In genomic region chr10:24710361-24710760, GRCm38 (mm10) we compare ENCODE assay signal across 19 mouse cellular contexts. TPM values are rescaled to one million over a fixed set of nuclear protein-coding genes. Genes with fewer than 3 reads are reported as not detected.
DNase-seq lines count a peak whose midpoint lies in the region; ATAC-seq and TF ChIP-seq lines count a peak whose summit lies in the region.
"Had no signal": no experiment of that assay in that cellular context is flagged by ENCODE, and none has a peak within 500 bp of the region (broad histone marks: within the 10 kb centered on the region; RNA-seq: fewer than 3 reads in every experiment).

No protein-coding gene starts in this region.

- H3K79me2 ChIP-seq in CH12.LX (replicated peaks; ENCODE audit: control insufficient read depth, extremely low read depth, insufficient read depth, poor library complexity, severe bottlenecking), result no peaks in the 10 kb centered on the region

- peak overlapping the region; percentile 97; the same call in 1 of the 2 replicates for H3K4me2 ChIP-seq in heart, embryonic 16.5 days (ENCODE audit: low read depth, low read length)
- peak overlapping the region; percentile 83 for H3K4me2 ChIP-seq in CH12.LX (ENCODE audit: insufficient read depth, low read depth, poor library complexity, severe bottlenecking)
- H3K4me2 ChIP-seq in limb, embryonic 14.5 days (replicated peaks; ENCODE audit: low read depth, low read length, severe bottlenecking), result peak overlapping the region; percentile 95; the same call in 1 of the 2 replicates
- no peak overlapping the region for H3K4me2 ChIP-seq in forebrain, postnatal 0 days (ENCODE audit: low read depth)

- DNase-seq in heart, postnatal 25 days (ENCODE audit: low spot score), result no peak
- DNase-seq in A20 (ENCODE audit: low read depth, low spot score) (peak; percentile 69), CH12.LX (ENCODE audit: extremely low read depth) (no peak)
- DNase-seq in limb, embryonic 14.5 days (ENCODE audit: low spot score), result no peak
- DNase-seq in layer of hippocampus, postnatal 14 days (ENCODE audit: low spot score in 2 of 2), result no peak
- no peak for DNase-seq in forebrain, postnatal 0 days
- DNase-seq: adrenal gland, postnatal 10 days; cerebellum, adult 11 months; left cerebral cortex, postnatal 4 days; thymus, adult 18-20 months had no signal

- in situ Hi-C loops in CH12.LX (cut with MboI; ENCODE audit: low pct_ligation_motif_present, low pct_unique_long_range_greater_than_20kb, low sequenced_read_pairs), result no loop called here

- WGBS in heart, embryonic 16.5 days, result 95% methylated on average over 6 of the region's 6 CpGs
- 90% methylated on average over 6 of the region's 6 CpGs for WGBS in limb, embryonic 14.5 days
- WGBS in forebrain, postnatal 0 days, result 94% methylated on average over 6 of the region's 6 CpGs

- TF ChIP-seq RAD21 in CH12.LX (IDR thresholded peaks at IDR 0.05; ENCODE audit: low read depth, low read length), result no peak

- no peak for TF ChIP-seq POLR2A in CH12.LX (IDR thresholded peaks at IDR 0.05; ENCODE audit: low read depth, low read length)
- no peak for TF ChIP-seq POLR2A in limb, embryonic 14.5 days (IDR thresholded peaks at IDR 0.05; ENCODE audit: borderline replicate concordance, extremely low read depth, insufficient read depth, insufficient read length)

- no peak for TF ChIP-seq EP300 in CH12.LX (IDR thresholded peaks at IDR 0.05; ENCODE audit: low read length)

- H3K4me1 ChIP-seq in heart, embryonic 16.5 days (ENCODE audit: control insufficient read depth, insufficient read depth, low read length), result peaks cover 5% of the 10 kb centered on the region
- peaks cover 0 to 14% of the 10 kb centered on the region in 2 experiments; a peak in 2 of 4 replicates for H3K4me1 ChIP-seq in CH12.LX (ENCODE audit: control insufficient read depth in 1 of 2, insufficient read depth in 2 of 2)
- H3K4me1 ChIP-seq in limb, embryonic 14.5 days (ENCODE audit: control insufficient read depth, insufficient read depth, low read length), result peaks cover 3% of the 10 kb centered on the region; the same call in 1 of the 2 replicates
- H3K4me1 ChIP-seq in forebrain, postnatal 0 days (ENCODE audit: insufficient read depth), result no peaks in the 10 kb centered on the region

- no peak overlapping the region for H3K27ac ChIP-seq in heart, embryonic 16.5 days (ENCODE audit: low read length)
- H3K27ac ChIP-seq in CH12.LX (ENCODE audit: insufficient read depth, low read depth), result no peak overlapping the region
- no peak overlapping the region for H3K27ac ChIP-seq in limb, embryonic 14.5 days (replicated peaks; ENCODE audit: low read depth, low read length)
- H3K27ac ChIP-seq in forebrain, postnatal 0 days (ENCODE audit: low read depth, low read length), result no peak overlapping the region
- H3K27ac ChIP-seq: embryonic facial prominence, embryonic 15.5 days; left cerebral cortex, adult 2 months; liver, embryonic 14.5 days; lung, embryonic 15.5 days; macrophage; midbrain, embryonic 12.5 days had no signal

- no peaks in the 10 kb centered on the region for H3K36me3 ChIP-seq in heart, embryonic 16.5 days (ENCODE audit: control insufficient read depth, insufficient read depth)
- no peaks in the 10 kb centered on the region for H3K36me3 ChIP-seq in CH12.LX (replicated peaks in 1 of 2; ENCODE audit: control insufficient read depth in 1 of 2, insufficient read depth in 1 of 2, low read length in 1 of 2)
- no peaks in the 10 kb centered on the region for H3K36me3 ChIP-seq in limb, embryonic 14.5 days (ENCODE audit: control insufficient read depth, insufficient read depth, low read length)
- H3K36me3 ChIP-seq in forebrain, postnatal 0 days (ENCODE audit: insufficient read depth), result no peaks in the 10 kb centered on the region
- H3K36me3 ChIP-seq: embryonic facial prominence, embryonic 15.5 days; G1E; lung, embryonic 15.5 days; midbrain, embryonic 12.5 days had no signal

- dilution Hi-C loops in CH12.LX (cut with MboI; ENCODE audit: extremely low pct_ligation_motif_present, extremely low pct_unique_long_range_greater_than_20kb, low sequenced_read_pairs), result no loop called here

- H3K9ac ChIP-seq in heart, embryonic 16.5 days (ENCODE audit: low read length), result no peak overlapping the region
- H3K9ac ChIP-seq in CH12.LX (ENCODE audit: insufficient read depth, low read depth), result peak overlapping the region; percentile 67; the same call in 1 of the 2 replicates
- H3K9ac ChIP-seq in limb, embryonic 14.5 days (ENCODE audit: low read depth, low read length, severe bottlenecking), result no peak overlapping the region
- no peak overlapping the region for H3K9ac ChIP-seq in forebrain, postnatal 0 days
- H3K9ac ChIP-seq: embryonic facial prominence, embryonic 15.5 days; liver, embryonic 14.5 days; lung, embryonic 15.5 days; midbrain, embryonic 12.5 days had no signal

- intact Hi-C loops in heart, postnatal 25 days (cut with DNase I), result loop anchor here (5.0 kb wide), 1 partner anchor 157 kb away; the partner anchor contains the start of gene Med23

- no peaks in the 10 kb centered on the region for H3K27me3 ChIP-seq in heart, embryonic 16.5 days (ENCODE audit: control insufficient read depth, insufficient read depth, low read length)
- H3K27me3 ChIP-seq in CH12.LX (replicated peaks), result peaks cover 12% of the 10 kb centered on the region
- 0 out of 2 replicates have a peak, but pooled peaks cover 4% of the 10 kb centered on the region for H3K27me3 ChIP-seq in limb, embryonic 14.5 days (ENCODE audit: control insufficient read depth, insufficient read depth, low read length)
- H3K27me3 ChIP-seq in forebrain, postnatal 0 days (ENCODE audit: insufficient read depth, low read length), result no peaks in the 10 kb centered on the region

- no peak for ATAC-seq in heart, embryonic 16.5 days (replicated peaks; ENCODE audit: extremely low read depth, insufficient read depth, low FRiP score)
- no peak for ATAC-seq in limb, embryonic 14.5 days (ENCODE audit: low FRiP score, low read depth)
- no peak for ATAC-seq in forebrain, postnatal 0 days
- ATAC-seq: activated CD4-positive, CD25-positive, alpha-beta regulatory T cell, adult 4 months had no signal

- H3K4me3 ChIP-seq in heart, embryonic 16.5 days (ENCODE audit: low read length), result no peak overlapping the region
- H3K4me3 ChIP-seq in CH12.LX (replicated peaks in 1 of 3; ENCODE audit: low read depth in 2 of 3, low read length in 2 of 3, poor library complexity in 1 of 3), result no peak overlapping the region
- H3K4me3 ChIP-seq in limb, embryonic 14.5 days (replicated peaks; ENCODE audit: low read length), result peak overlapping the region; percentile 67
- H3K4me3 ChIP-seq in forebrain, postnatal 0 days (ENCODE audit: low read depth, low read length), result no peak overlapping the region

- TF ChIP-seq CTCF in CH12.LX (conservative IDR thresholded peaks at IDR 0.05 in 1 of 2, IDR thresholded peaks at IDR 0.05 in 1 of 2; ENCODE audit: low read depth in 2 of 2, low read length in 2 of 2), result no peak
- no peak for TF ChIP-seq CTCF in forebrain, postnatal 0 days (IDR thresholded peaks at IDR 0.05; ENCODE audit: low read depth)

- H3K9me3 ChIP-seq in heart, embryonic 16.5 days (replicated peaks; ENCODE audit: control insufficient read depth, low read length), result no peaks in the 10 kb centered on the region
- H3K9me3 ChIP-seq in CH12.LX (replicated peaks; ENCODE audit: low read length), result no peaks in the 10 kb centered on the region
- no peaks in the 10 kb centered on the region for H3K9me3 ChIP-seq in limb, embryonic 14.5 days (ENCODE audit: control insufficient read depth, low read length)
- H3K9me3 ChIP-seq in forebrain, postnatal 0 days (ENCODE audit: low read length), result no peaks in the 10 kb centered on the region
- H3K9me3 ChIP-seq: embryonic facial prominence, embryonic 15.5 days; lung, embryonic 15.5 days; midbrain, embryonic 12.5 days had no signal

TF ChIP-seq in CH12.LX, 34 proteins besides CTCF, POLR2A, EP300 and RAD21:
- no peak for TF ChIP-seq TCF12 (IDR thresholded peaks at IDR 0.05; ENCODE audit: low read depth, low read length)
- no peak for TF ChIP-seq POLR2AphosphoS2 (IDR thresholded peaks at IDR 0.05; ENCODE audit: low read depth, low read length)
- TF ChIP-seq USF2 (conservative IDR thresholded peaks at IDR 0.05; ENCODE audit: low read depth, low read length), result no peak
- TF ChIP-seq PAX5 (IDR thresholded peaks at IDR 0.05; ENCODE audit: low read length), result no peak
- TF ChIP-seq ETS1 (conservative IDR thresholded peaks at IDR 0.05; ENCODE audit: low read depth, low read length), result no peak
- no peak for TF ChIP-seq HCFC1 (IDR thresholded peaks at IDR 0.05; ENCODE audit: low read depth, low read length)
- no peak for TF ChIP-seq BHLHE40 (IDR thresholded peaks at IDR 0.05; ENCODE audit: low read depth, low read length)
- TF ChIP-seq JUN (IDR thresholded peaks at IDR 0.05; ENCODE audit: insufficient read depth, low read depth, low read length), result no peak
- TF ChIP-seq TBP (conservative IDR thresholded peaks at IDR 0.05; ENCODE audit: low read depth, low read length), result no peak
- no peak for TF ChIP-seq SIN3A (IDR thresholded peaks at IDR 0.05; ENCODE audit: low read length)
- TF ChIP-seq ZC3H11A (IDR thresholded peaks at IDR 0.05; ENCODE audit: low read depth, low read length), result no peak
- no peak for TF ChIP-seq NRF1 (IDR thresholded peaks at IDR 0.05; ENCODE audit: low read depth, low read length)
- TF ChIP-seq MAZ (IDR thresholded peaks at IDR 0.05; ENCODE audit: low read depth, low read length), result no peak
- no peak for TF ChIP-seq KAT2A (IDR thresholded peaks at IDR 0.05; ENCODE audit: insufficient replicate concordance, low read length)
- no peak for TF ChIP-seq MAX (IDR thresholded peaks at IDR 0.05; ENCODE audit: low read length)
- no peak for TF ChIP-seq ZNF384 (IDR thresholded peaks at IDR 0.05; ENCODE audit: low read depth, low read length)
TF ChIP-seq in CH12.LX: peak in this region for 0.

RNA-seq across cellular contexts. Expression of gene Enpp1, which starts 1.6 kb away (rescaled TPM):
- 3.8 and 3.9 TPM in 2 replicates for polyA plus RNA-seq in heart, embryonic 16.5 days (2015; fragmentation: Nextera tagmentation; extraction: Ambion mirVana)
- 1 to 10 TPM; 6.3 to 6.5 TPM for total RNA-seq in heart, postnatal 25 days (2021)
- total RNA-seq in CH12.LX (2012; rRNA removed), result 2.8 and 3.1 TPM in 2 replicates
- 0.34 and 0.58 TPM in 2 replicates for total RNA-seq in CH12.LX (2014; rRNA removed)
- polyA plus RNA-seq in CH12.LX (2012; ENCODE audit: insufficient read length, low read depth), result 0.79 and 0.87 TPM in 2 replicates
- 7.2 and 7.5 TPM in 2 replicates for polyA plus RNA-seq in limb, embryonic 14.5 days (2012; rRNA removed)
- polyA plus RNA-seq in limb, embryonic 14.5 days (2014; fragmentation: Nextera tagmentation; extraction: Ambion mirVana), result 9.2 and 10.4 TPM in 2 replicates
- 1 to 10 TPM; 4.2 to 5.6 TPM for total RNA-seq in layer of hippocampus, postnatal 14 days (2021)
- total RNA-seq in forebrain, postnatal 0 days (2014; rRNA removed), result 3.7 and 6.1 TPM in 2 replicates
- polyA plus RNA-seq in forebrain, postnatal 0 days (2015; fragmentation: Nextera tagmentation; extraction: Ambion mirVana), result 2.2 TPM in 2 replicates
- polyA plus RNA-seq: G1E had no signal
